Mouse (Mus musculus): ENCODE data around the gene Manf.

Manf gene

GRCm38 (mm10) chr9:106884306-106884705, 7.5 kb downstream of the Manf start:
- no peak for DNase-seq

GRCm38 (mm10) chr9:106883085-106883484, 8.7 kb downstream of the Manf start:
- DNase-seq = no peak

GRCm38 (mm10) chr9:106882176-106882575, 9.6 kb downstream of the Manf start:
- DNase-seq = no peak

GRCm38 (mm10) chr9:106881071-106881755, 10.6 kb downstream of the Manf start:
- DNase-seq = no peak

- DNase-seq = no peak
These were observed 12.3 kb downstream of the Manf start for GRCm38 (mm10) chr9:106879471-106879870.

GRCm38 (mm10) chr9:106876666-106877065, 15.1 kb downstream of the Manf start:
- DNase-seq = no peak

GRCm38 (mm10) chr9:106874216-106874615, 17.6 kb downstream of the Manf start:
- no peak for DNase-seq

- DNase-seq = no peak
These were observed 33.7 kb downstream of the Manf start for GRCm38 (mm10) chr9:106858036-106858435.

- DNase-seq = no peak
These were observed 35.1 kb downstream of the Manf start for GRCm38 (mm10) chr9:106856664-106857063.

GRCm38 (mm10) chr9:106842800-106843199, 49.0 kb downstream of the Manf start:
- no peak for DNase-seq

- DNase-seq = no peak
These were observed 51.2 kb downstream of the Manf start for GRCm38 (mm10) chr9:106840569-106840968.

GRCm38 (mm10) chr9:106822381-106823104, 69.2 kb downstream of the Manf start:
- peak; percentile 75 for DNase-seq

- peak; percentile 92 for DNase-seq
These were observed 70.0 kb downstream of the Manf start, which contains the start of gene Dcaf1 for GRCm38 (mm10) chr9:106821618-106822380. Gene Dcaf1, plus strand, starts transcription at chr9:106821874.

GRCm38 (mm10) chr9:106821050-106821617, 70.6 kb downstream of the Manf start:
- DNase-seq = no peak

- DNase-seq = no peak
These were observed 72.6 kb downstream of the Manf start for GRCm38 (mm10) chr9:106819201-106819600.

- no peak for DNase-seq
These were observed 73.6 kb downstream of the Manf start for GRCm38 (mm10) chr9:106818191-106818590.

GRCm38 (mm10) chr9:106806503-106806902, 85.3 kb downstream of the Manf start:
- no peak for DNase-seq

- DNase-seq = no peak
These were observed 100.9 kb downstream of the Manf start for GRCm38 (mm10) chr9:106790831-106791230.

- DNase-seq = no peak
These were observed 102.4 kb downstream of the Manf start for GRCm38 (mm10) chr9:106789363-106789762.

GRCm38 (mm10) chr9:106788812-106789321, 102.9 kb downstream of the Manf start, which contains the start of gene Rad54l2:
Gene Rad54l2, minus strand, starts transcription at chr9:106789194.
- peak; percentile 87 for DNase-seq
